Comparison of ENCODE assay signal across 9 mouse cellular contexts in genomic region chr7:16639028-16639427, GRCm38 (mm10). TPM values are rescaled to one million over a fixed set of nuclear protein-coding genes. Genes with fewer than 3 reads are reported as not detected.
DNase-seq lines count a peak whose midpoint lies in the region; ATAC-seq and TF ChIP-seq lines count a peak whose summit lies in the region.
"Had no signal": no experiment of that assay in that cellular context is flagged by ENCODE, and none has a peak within 500 bp of the region (broad histone marks: within the 10 kb centered on the region; RNA-seq: fewer than 3 reads in every experiment).

No protein-coding gene starts in this region.

- TF ChIP-seq CTCF in liver, postnatal 0 days (IDR thresholded peaks at IDR 0.05; ENCODE audit: low read depth) = no peak

- no peak overlapping the region for H3K4me2 ChIP-seq in liver, postnatal 0 days (ENCODE audit: low read depth, low read length)
- no peak overlapping the region for H3K4me2 ChIP-seq in liver, embryonic 12.5 days
- H3K4me2 ChIP-seq: neural tube, embryonic 12.5 days had no signal

- ATAC-seq in liver, postnatal 0 days = no peak
- no peak for ATAC-seq in liver, embryonic 12.5 days

- H3K4me3 ChIP-seq in liver, postnatal 0 days (ENCODE audit: low read depth, low read length) = no peak overlapping the region
- no peak overlapping the region for H3K4me3 ChIP-seq in liver, embryonic 12.5 days
- H3K4me3 ChIP-seq: neural tube, embryonic 12.5 days had no signal

- H3K27me3 ChIP-seq in liver, postnatal 0 days (ENCODE audit: insufficient read depth, low read length) = no peaks in the 10 kb centered on the region
- H3K27me3 ChIP-seq in liver, embryonic 12.5 days (replicated peaks) = no peaks in the 10 kb centered on the region
- H3K27me3 ChIP-seq: neural tube, embryonic 12.5 days had no signal

- H3K4me1 ChIP-seq in liver, postnatal 0 days (ENCODE audit: insufficient read depth) = no peaks in the 10 kb centered on the region
- no peaks in the 10 kb centered on the region for H3K4me1 ChIP-seq in liver, embryonic 12.5 days
- H3K4me1 ChIP-seq: neural tube, embryonic 12.5 days had no signal

- no peaks in the 10 kb centered on the region for H3K36me3 ChIP-seq in liver, postnatal 0 days (replicated peaks; ENCODE audit: insufficient read depth, low read length)
- no peaks in the 10 kb centered on the region for H3K36me3 ChIP-seq in liver, embryonic 12.5 days
- H3K36me3 ChIP-seq: neural tube, embryonic 12.5 days had no signal

- H3K9me3 ChIP-seq in liver, postnatal 0 days (ENCODE audit: low read length) = no peaks in the 10 kb centered on the region
- H3K9me3 ChIP-seq in liver, embryonic 12.5 days (replicated peaks) = no peaks in the 10 kb centered on the region
- H3K9me3 ChIP-seq: neural tube, embryonic 12.5 days had no signal

- 50% methylated on average over 3 of the region's 3 CpGs for WGBS in liver, postnatal 0 days (ENCODE audit: insufficient replicate concordance)
- WGBS in liver, embryonic 12.5 days (ENCODE audit: insufficient replicate concordance) = 67% methylated on average over 3 of the region's 3 CpGs

- H3K9ac ChIP-seq in liver, postnatal 0 days (replicated peaks) = no peak overlapping the region
- H3K9ac ChIP-seq in liver, embryonic 12.5 days = no peak overlapping the region
- H3K9ac ChIP-seq: neural tube, embryonic 12.5 days had no signal

- DNase-seq in liver, postnatal 0 days = peak; percentile 28
- peak; percentile 40 for DNase-seq in adrenal gland, adult 8-10 months
- DNase-seq in gastrocnemius, adult 18-20 months (ENCODE audit: low spot score) = peak; percentile 83
- peak; percentile 40 to 50 for DNase-seq in kidney, postnatal 4 days
- DNase-seq in embryo, embryonic 10.5 days (ENCODE audit: low spot score) = no peak
- DNase-seq in right cerebral cortex, postnatal 25 days = no peak

- H3K27ac ChIP-seq in liver, postnatal 0 days (ENCODE audit: low read depth) = no peak overlapping the region
- no peak overlapping the region for H3K27ac ChIP-seq in liver, embryonic 12.5 days
- H3K27ac ChIP-seq: neural tube, embryonic 12.5 days had no signal

- no peak for TF ChIP-seq EP300 in liver, postnatal 0 days (IDR thresholded peaks at IDR 0.05; ENCODE audit: low read depth)

RNA-seq across cellular contexts. Expression of gene Arhgap35, which starts 24.2 kb away (rescaled TPM):
- polyA plus RNA-seq in liver, postnatal 0 days (2015; fragmentation: Nextera tagmentation; extraction: Ambion mirVana) = 2.4 and 2.7 TPM in 2 replicates
- polyA plus RNA-seq in liver, embryonic 12.5 days (2016; fragmentation: Nextera tagmentation; extraction: Ambion mirVana) = 4.4 and 4.7 TPM in 2 replicates
- 10 to 100 TPM; 65.6 to 76.6 (median 73.0) TPM for total RNA-seq in adrenal gland, adult 8-10 months (2022)
- total RNA-seq in gastrocnemius, adult 18-20 months (2021) = 10 to 100 TPM; 17.4 to 24.4 TPM

RNA-seq across cellular contexts. Expression of gene Ceacam15, which starts 36.5 kb away (rescaled TPM):
- not detected in 2 replicates for polyA plus RNA-seq in liver, postnatal 0 days (2015; fragmentation: Nextera tagmentation; extraction: Ambion mirVana)
- not detected in 2 replicates for polyA plus RNA-seq in liver, embryonic 12.5 days (2016; fragmentation: Nextera tagmentation; extraction: Ambion mirVana)
- total RNA-seq in adrenal gland, adult 8-10 months (2022) = not detected
- not detected for total RNA-seq in gastrocnemius, adult 18-20 months (2021)
- total RNA-seq: layer of hippocampus, postnatal 14 days had no signal
- polyA plus RNA-seq: neural tube, embryonic 12.5 days had no signal

Comparison
In these comparisons a context has a peak if more than half of its experiments do, and no peak if none do; other contexts are left out.
1. DNase-seq: peak in liver, postnatal 0 days (single experiment), adrenal gland, adult 8-10 months (single experiment), gastrocnemius, adult 18-20 months (single experiment) and kidney, postnatal 4 days (2 of 2); none in embryo, embryonic 10.5 days (single experiment) and right cerebral cortex, postnatal 25 days (single experiment).